In genomic region chr11:112839721-112840494, GRCm38 (mm10) we compare ENCODE assay signal across 8 mouse cellular contexts. TPM values are rescaled to one million over a fixed set of nuclear protein-coding genes. Genes with fewer than 3 reads are reported as not detected.
A peak's percentile ranks its signal among the peaks of the same experiment; 100 is the strongest.
DNase-seq lines count a peak whose midpoint lies in the region; ATAC-seq lines count a peak whose summit lies in the region.
"Had no signal": no experiment of that assay in that cellular context is flagged by ENCODE, and none has a peak within 500 bp of the region (broad histone marks: within the 10 kb centered on the region; RNA-seq: fewer than 3 reads in every experiment).

No protein-coding gene starts in this region.

- 0 out of 2 replicates have a peak, but pooled peaks cover 4% of the 10 kb centered on the region for H3K4me1 ChIP-seq in kidney, embryonic 16.5 days (ENCODE audit: insufficient read depth, low read length)
- no peaks in the 10 kb centered on the region for H3K4me1 ChIP-seq in embryonic facial prominence, embryonic 15.5 days
- H3K4me1 ChIP-seq in hindbrain, embryonic 16.5 days (ENCODE audit: control insufficient read depth, insufficient read depth, low read depth, low read length): no peaks in the 10 kb centered on the region; the same call in 1 of the 2 replicates
- H3K4me1 ChIP-seq in neural tube, embryonic 13.5 days (replicated peaks): peaks cover 21% of the 10 kb centered on the region

- no peak for DNase-seq in kidney, postnatal 14 days
- no peak for DNase-seq in right cerebral cortex, postnatal 14 days
- DNase-seq: kidney, adult 8-10 months had no signal

- no peak for ATAC-seq in kidney, embryonic 16.5 days (ENCODE audit: low FRiP score, low TSS enrichment)
- no peak for ATAC-seq in embryonic facial prominence, embryonic 15.5 days (ENCODE audit: insufficient number of reproducible peaks, low FRiP score, low TSS enrichment, low read depth)
- peak; percentile 61 for ATAC-seq in hindbrain, embryonic 16.5 days
- ATAC-seq in neural tube, embryonic 13.5 days (ENCODE audit: low read depth): no peak
- ATAC-seq in granulocyte monocyte progenitor cell, adult 5-6 weeks (replicated peaks; ENCODE audit: poor library complexity, severe bottlenecking): no peak

- no peaks in the 10 kb centered on the region for H3K27me3 ChIP-seq in kidney, embryonic 16.5 days (ENCODE audit: insufficient read depth, low read length)
- no peaks in the 10 kb centered on the region for H3K27me3 ChIP-seq in embryonic facial prominence, embryonic 15.5 days
- H3K27me3 ChIP-seq in hindbrain, embryonic 16.5 days (replicated peaks; ENCODE audit: control insufficient read depth, insufficient read depth, low read length): no peaks in the 10 kb centered on the region
- H3K27me3 ChIP-seq in neural tube, embryonic 13.5 days: no peaks in the 10 kb centered on the region

- H3K9me3 ChIP-seq in kidney, embryonic 16.5 days (ENCODE audit: low read length): no peaks in the 10 kb centered on the region
- H3K9me3 ChIP-seq in embryonic facial prominence, embryonic 15.5 days (replicated peaks): no peaks in the 10 kb centered on the region
- no peaks in the 10 kb centered on the region for H3K9me3 ChIP-seq in hindbrain, embryonic 16.5 days (ENCODE audit: control insufficient read depth, low read length)
- H3K9me3 ChIP-seq in neural tube, embryonic 13.5 days: no peaks in the 10 kb centered on the region

- WGBS in kidney, embryonic 16.5 days: 19% methylated on average over 10 of the region's 10 CpGs
- 21% methylated on average over 10 of the region's 10 CpGs for WGBS in embryonic facial prominence, embryonic 15.5 days
- WGBS in hindbrain, embryonic 16.5 days: 8% methylated on average over 10 of the region's 10 CpGs
- WGBS in neural tube, embryonic 13.5 days: 10% methylated on average over 10 of the region's 10 CpGs

- peak overlapping the region; percentile 44 for H3K4me2 ChIP-seq in kidney, embryonic 16.5 days (replicated peaks; ENCODE audit: low read depth, low read length)
- H3K4me2 ChIP-seq in embryonic facial prominence, embryonic 15.5 days (replicated peaks): peak overlapping the region; percentile 15; the same call in 1 of the 2 replicates
- H3K4me2 ChIP-seq in hindbrain, embryonic 16.5 days (ENCODE audit: low read length): peak overlapping the region; percentile 14; the same call in 1 of the 2 replicates
- H3K4me2 ChIP-seq in neural tube, embryonic 13.5 days: peak overlapping the region; percentile 9; the same call in 1 of the 2 replicates

- no peak overlapping the region for H3K4me3 ChIP-seq in kidney, embryonic 16.5 days (ENCODE audit: low read length)
- H3K4me3 ChIP-seq in embryonic facial prominence, embryonic 15.5 days (replicated peaks): no peak overlapping the region
- no peak overlapping the region for H3K4me3 ChIP-seq in hindbrain, embryonic 16.5 days (ENCODE audit: low read length)
- H3K4me3 ChIP-seq in neural tube, embryonic 13.5 days: no peak overlapping the region

- no peak overlapping the region for H3K27ac ChIP-seq in kidney, embryonic 16.5 days (ENCODE audit: low read length)
- no peak overlapping the region for H3K27ac ChIP-seq in embryonic facial prominence, embryonic 15.5 days (replicated peaks)
- H3K27ac ChIP-seq in hindbrain, embryonic 16.5 days (ENCODE audit: low read depth, low read length): peak overlapping the region; percentile 5; the same call in 1 of the 2 replicates
- H3K27ac ChIP-seq in neural tube, embryonic 13.5 days (replicated peaks): peak overlapping the region; percentile 72

- no peaks in the 10 kb centered on the region for H3K36me3 ChIP-seq in kidney, embryonic 16.5 days (ENCODE audit: insufficient read depth, low read length)
- H3K36me3 ChIP-seq in embryonic facial prominence, embryonic 15.5 days: no peaks in the 10 kb centered on the region
- no peaks in the 10 kb centered on the region for H3K36me3 ChIP-seq in hindbrain, embryonic 16.5 days (ENCODE audit: control insufficient read depth, insufficient read depth, low read length)
- H3K36me3 ChIP-seq in neural tube, embryonic 13.5 days: no peaks in the 10 kb centered on the region

- H3K9ac ChIP-seq in kidney, embryonic 16.5 days (replicated peaks; ENCODE audit: low read length): no peak overlapping the region
- H3K9ac ChIP-seq in embryonic facial prominence, embryonic 15.5 days: no peak overlapping the region
- no peak overlapping the region for H3K9ac ChIP-seq in hindbrain, embryonic 16.5 days (ENCODE audit: low read depth, low read length)
- H3K9ac ChIP-seq in neural tube, embryonic 13.5 days: no peak overlapping the region

RNA-seq across cellular contexts. Expression of gene Sox9, which starts 57.9 kb away (rescaled TPM):
- 28.0 and 31.9 TPM in 2 replicates for polyA plus RNA-seq in kidney, embryonic 16.5 days (2015; fragmentation: Nextera tagmentation; extraction: Ambion mirVana)
- 45.3 and 60.0 TPM in 2 replicates for polyA plus RNA-seq in embryonic facial prominence, embryonic 15.5 days (2015; fragmentation: Nextera tagmentation; extraction: Ambion mirVana)
- polyA plus RNA-seq in hindbrain, embryonic 16.5 days (2015; fragmentation: Nextera tagmentation; extraction: Ambion mirVana): 46.1 and 53.2 TPM in 2 replicates
- 49.0 and 72.8 TPM in 2 replicates for polyA plus RNA-seq in neural tube, embryonic 13.5 days (2015; fragmentation: Nextera tagmentation; extraction: Ambion mirVana)
- not detected in 2 replicates for total RNA-seq in granulocyte monocyte progenitor cell, adult 5-6 weeks (2014; fragmentation: Nextera tagmentation)
- total RNA-seq in granulocyte monocyte progenitor cell, adult 5-6 weeks (2017): not detected in 2 replicates

Comparison
In these comparisons a context has a peak if more than half of its experiments do, and no peak if none do; other contexts are left out.
1. H3K27ac ChIP-seq: peak in hindbrain, embryonic 16.5 days (single experiment) and neural tube, embryonic 13.5 days (single experiment); none in kidney, embryonic 16.5 days (single experiment) and embryonic facial prominence, embryonic 15.5 days (single experiment).
2. Peak in every context shown above with its lines, with median percentiles within 50 percentile points of each other: H3K4me2 ChIP-seq.